ENCODE assay signal across 10 mouse cellular contexts in the genomic region with DNA sequence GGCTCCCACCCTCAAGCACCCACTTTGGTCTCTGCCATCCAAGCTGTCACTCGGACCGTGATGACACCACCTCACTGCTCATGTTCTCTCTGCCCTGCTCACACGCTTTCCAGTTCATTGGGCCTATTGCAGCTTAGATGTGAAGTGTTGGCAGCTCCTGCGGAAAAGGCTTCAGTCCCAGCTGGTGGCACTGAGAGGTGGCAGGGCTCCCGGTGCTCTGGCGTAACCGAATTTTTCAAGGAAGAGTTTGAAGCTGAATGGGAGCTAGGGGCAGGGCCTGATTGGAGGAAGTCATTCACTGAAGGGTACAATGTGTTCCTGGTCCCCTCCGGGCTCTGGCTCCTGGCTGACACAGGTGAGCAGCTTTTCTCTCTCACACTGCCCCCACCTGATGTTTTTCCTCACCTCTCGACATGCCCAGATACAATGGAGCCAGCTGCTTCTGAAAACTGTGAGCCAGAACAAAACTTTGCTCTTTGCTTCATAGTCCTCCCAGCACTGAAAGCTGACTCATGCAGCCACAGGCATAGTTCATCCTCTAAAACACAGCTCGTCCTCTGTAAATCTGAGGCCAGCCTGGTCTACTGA. TPM values are rescaled to one million over a fixed set of nuclear protein-coding genes. Genes with fewer than 3 reads are reported as not detected.
DNase-seq lines count a peak whose midpoint lies in the region; ATAC-seq and TF ChIP-seq lines count a peak whose summit lies in the region.
"Had no signal": no experiment of that assay in that cellular context is flagged by ENCODE, and none has a peak within 500 bp of the region (broad histone marks: within the 10 kb centered on the region; RNA-seq: fewer than 3 reads in every experiment).

No protein-coding gene starts in this region.

- H3K9me3 ChIP-seq in midbrain, embryonic 15.5 days = no peaks in the 10 kb centered on the region
- H3K9me3 ChIP-seq: embryonic facial prominence, embryonic 15.5 days had no signal

- peak; percentile 71 for DNase-seq in gastrocnemius, adult 2 months
- DNase-seq in gastrocnemius, postnatal 14 days = no peak
- DNase-seq in layer of hippocampus, postnatal 10 days (ENCODE audit: low spot score in 2 of 2) = peak; percentile 40 to 57
- DNase-seq in layer of hippocampus, adult 9-10 months (ENCODE audit: low spot score) = no peak
- DNase-seq in Muller cell, postnatal 12 days (ENCODE audit: inconsistent ontology term) = peak; percentile 94
- peak; percentile 79 for DNase-seq in cerebellum, adult 9-10 months
- no peak for DNase-seq in embryo, embryonic 11 days

- WGBS in midbrain, embryonic 15.5 days = 87% methylated on average over 10 of the region's 10 CpGs

- no peak overlapping the region for H3K4me2 ChIP-seq in midbrain, embryonic 15.5 days
- H3K4me2 ChIP-seq: embryonic facial prominence, embryonic 15.5 days had no signal

- H3K27me3 ChIP-seq in midbrain, embryonic 15.5 days (replicated peaks) = no peaks in the 10 kb centered on the region
- H3K27me3 ChIP-seq: embryonic facial prominence, embryonic 15.5 days had no signal

- intact Hi-C loops in gastrocnemius, adult 2 months (cut with DNase I) = no loop called here
- intact Hi-C loops in gastrocnemius, postnatal 14 days (cut with DNase I; ENCODE audit: low total_unique reads) = no loop called here

- H3K4me3 ChIP-seq in gastrocnemius, adult 2 months = no peak overlapping the region
- no peak overlapping the region for H3K4me3 ChIP-seq in midbrain, embryonic 15.5 days
- H3K4me3 ChIP-seq: embryonic facial prominence, embryonic 15.5 days had no signal

- H3K36me3 ChIP-seq in midbrain, embryonic 15.5 days (replicated peaks) = peaks cover 36% of the 10 kb centered on the region

- H3K9ac ChIP-seq in midbrain, embryonic 15.5 days = no peak overlapping the region
- H3K9ac ChIP-seq: embryonic facial prominence, embryonic 15.5 days had no signal

- H3K4me1 ChIP-seq in midbrain, embryonic 15.5 days = no peaks in the 10 kb centered on the region
- H3K4me1 ChIP-seq: embryonic facial prominence, embryonic 15.5 days had no signal

- peak overlapping the region; percentile 24; the same call in 1 of the 2 replicates for H3K27ac ChIP-seq in gastrocnemius, adult 2 months
- H3K27ac ChIP-seq in midbrain, embryonic 15.5 days = no peak overlapping the region
- H3K27ac ChIP-seq: embryonic facial prominence, embryonic 15.5 days had no signal

- ATAC-seq in midbrain, embryonic 15.5 days (replicated peaks) = no peak

- no peak for TF ChIP-seq CTCF in gastrocnemius, adult 2 months (IDR thresholded peaks at IDR 0.05)

RNA-seq across cellular contexts. Expression of a gene that starts 44.5 kb away (rescaled TPM):
- total RNA-seq in gastrocnemius, adult 2 months (2021) = 1 to 10 TPM; 7.2 to 8.3 TPM
- 1 to 10 TPM; 7.0 to 10.0 TPM for total RNA-seq in gastrocnemius, postnatal 14 days (2021)
- 10 to 100 TPM; 14.4 to 14.8 TPM for total RNA-seq in layer of hippocampus, postnatal 10 days (2021)
- polyA plus RNA-seq in midbrain, embryonic 15.5 days (2015; fragmentation: Nextera tagmentation; extraction: Ambion mirVana) = 0.23 and 0.42 TPM in 2 replicates
- total RNA-seq: megakaryocyte-erythroid progenitor cell, adult 5-6 weeks had no signal

Comparison
In these comparisons a context has a peak if more than half of its experiments do, and no peak if none do; other contexts are left out.
1. DNase-seq: peak in gastrocnemius, adult 2 months (single experiment), layer of hippocampus, postnatal 10 days (2 of 2), Muller cell, postnatal 12 days (single experiment) and cerebellum, adult 9-10 months (single experiment); none in gastrocnemius, postnatal 14 days (single experiment), layer of hippocampus, adult 9-10 months (single experiment) and embryo, embryonic 11 days (single experiment).